Mouse (Mus musculus): Measurements from ENCODE around the gene Eepd1.
A peak's percentile ranks its signal among the peaks of the same experiment; 100 is the strongest.

Gene Eepd1

GRCm38 (mm10) chr9:25585614-25586013 is 104.3 kb downstream of the Eepd1 start:
- no peak for DNase-seq

GRCm38 (mm10) chr9:25588581-25588980 is 107.2 kb downstream of the Eepd1 start:
- DNase-seq = no peak

GRCm38 (mm10) chr9:25590740-25591139 is 109.4 kb downstream of the Eepd1 start:
- DNase-seq = no peak

- DNase-seq = peak; percentile 79
Observed at GRCm38 (mm10) chr9:25591390-25592354, 110.3 kb downstream of the Eepd1 start.

GRCm38 (mm10) chr9:25592355-25592955 is 111.1 kb downstream of the Eepd1 start:
- DNase-seq = no peak

DNA sequence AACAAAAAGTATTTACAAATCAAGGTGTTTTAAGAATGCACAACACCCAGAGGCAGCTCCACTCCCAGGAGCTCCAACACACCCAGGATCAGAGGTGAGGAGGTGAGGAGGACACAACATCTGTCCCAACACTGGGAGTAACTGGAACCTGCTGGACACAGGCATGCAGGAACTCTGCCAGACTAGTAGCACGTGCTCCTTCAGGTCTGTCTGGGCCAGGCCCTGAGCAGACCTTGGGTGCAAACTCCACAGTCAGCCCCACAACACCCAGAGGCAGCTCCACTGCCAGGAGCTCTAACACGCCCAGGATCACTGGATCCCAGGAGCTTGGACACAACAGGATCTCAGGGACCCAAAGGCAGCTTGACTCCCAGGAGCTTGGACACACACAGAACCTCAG is 143.4 kb downstream of the Eepd1 start:
- no peak for DNase-seq

GRCm38 (mm10) chr9:25629531-25630099 is 148.3 kb downstream of the Eepd1 start:
- no peak for DNase-seq
